Mouse (Mus musculus): Measurements from ENCODE around the gene Slc48a1. TPM values are rescaled to one million over a fixed set of nuclear protein-coding genes. Genes with fewer than 3 reads are reported as not detected.

The Slc48a1 gene
- total RNA-seq, 2 experiments from 2014 or later, result 58.7 to 59.2 TPM

GRCm38 (mm10) chr15:97807867-97808266, 29.5 kb downstream of the Slc48a1 start:
- DNase-seq, result no peak

GRCm38 (mm10) chr15:97808532-97808931, 30.2 kb downstream of the Slc48a1 start:
- no peak for DNase-seq

GRCm38 (mm10) chr15:97809206-97809605, 30.9 kb downstream of the Slc48a1 start:
- DNase-seq, result no peak

GRCm38 (mm10) chr15:97809942-97810341, 31.6 kb downstream of the Slc48a1 start:
- DNase-seq, result peak; percentile 69

- no peak for DNase-seq
Observed at GRCm38 (mm10) chr15:97810399-97810798, 32.1 kb downstream of the Slc48a1 start.

GRCm38 (mm10) chr15:97811307-97811706, 33.0 kb downstream of the Slc48a1 start:
- DNase-seq, result no peak

- DNase-seq, result peak; percentile 87
Observed at GRCm38 (mm10) chr15:97812126-97812525, 33.8 kb downstream of the Slc48a1 start.

GRCm38 (mm10) chr15:97812875-97813274, 34.6 kb downstream of the Slc48a1 start:
- DNase-seq, result no peak

GRCm38 (mm10) chr15:97813452-97814204, 35.3 kb downstream of the Slc48a1 start:
- peak; percentile 71 for DNase-seq

- no peak for DNase-seq
Observed at GRCm38 (mm10) chr15:97814703-97815102, 36.4 kb downstream of the Slc48a1 start.

- no peak for DNase-seq
Observed at GRCm38 (mm10) chr15:97815254-97815653, 36.9 kb downstream of the Slc48a1 start.

- DNase-seq, result no peak
Observed at GRCm38 (mm10) chr15:97816199-97816994, 38.1 kb downstream of the Slc48a1 start.

GRCm38 (mm10) chr15:97819937-97820336, 41.6 kb downstream of the Slc48a1 start:
- DNase-seq, result no peak

GRCm38 (mm10) chr15:97821321-97821982, 43.1 kb downstream of the Slc48a1 start:
- DNase-seq, result peak; percentile 49

- no peak for DNase-seq
Observed at GRCm38 (mm10) chr15:97821983-97822363, 43.7 kb downstream of the Slc48a1 start.

GRCm38 (mm10) chr15:97822545-97823228, 44.4 kb downstream of the Slc48a1 start:
- DNase-seq, result no peak

- DNase-seq, result no peak
Observed at GRCm38 (mm10) chr15:97823479-97823878, 45.2 kb downstream of the Slc48a1 start.

GRCm38 (mm10) chr15:97824042-97824441, 45.7 kb downstream of the Slc48a1 start:
- DNase-seq, result peak; percentile 53

- DNase-seq, result peak; percentile 91
Observed at GRCm38 (mm10) chr15:97825071-97825940, 47.0 kb downstream of the Slc48a1 start.

GRCm38 (mm10) chr15:97825941-97826587, 47.7 kb downstream of the Slc48a1 start:
- DNase-seq, result no peak

Measured in heart, postnatal 4 days (tissue).